Mouse (Mus musculus): Measurements from ENCODE around the gene Gpcpd1.

DNA sequence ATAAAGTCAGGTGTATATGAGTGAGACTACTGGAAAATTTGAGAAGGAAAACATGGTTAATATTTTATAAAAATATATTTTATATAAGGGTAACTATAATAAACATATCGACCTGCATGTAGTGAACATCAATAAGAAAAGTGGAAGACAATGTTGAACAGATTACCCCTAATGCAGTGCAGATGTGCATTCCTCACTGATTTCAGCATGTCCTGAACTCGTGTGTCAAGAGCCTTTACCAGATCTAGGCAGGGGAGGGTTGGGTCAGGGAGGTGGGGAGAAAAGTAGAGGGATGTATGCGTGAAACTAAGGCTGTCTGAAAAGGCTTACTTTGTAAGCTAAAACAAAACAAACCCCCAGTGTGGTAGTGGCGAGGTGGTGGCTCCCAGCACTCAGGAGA is 61.4 kb downstream of the Gpcpd1 start:
- no peak for TF ChIP-seq CTCF (IDR thresholded peaks at IDR 0.05; ENCODE audit: insufficient read depth, low read depth, low read length)
- no peak for TF ChIP-seq POLR2A (IDR thresholded peaks at IDR 0.05; ENCODE audit: insufficient read depth, low read depth, low read length)
